Mouse (Mus musculus) urinary bladder, postnatal 4 days (tissue): ENCODE data around the gene Kncn.

Source experiments
- DNase-seq, 2 experiments: peaks; one replicate each; pipeline ENCODE4 v3.0.0; 2021 to 2022; ENCODE audit warnings: low spot score in 2 of 2

Kncn gene

DNA sequence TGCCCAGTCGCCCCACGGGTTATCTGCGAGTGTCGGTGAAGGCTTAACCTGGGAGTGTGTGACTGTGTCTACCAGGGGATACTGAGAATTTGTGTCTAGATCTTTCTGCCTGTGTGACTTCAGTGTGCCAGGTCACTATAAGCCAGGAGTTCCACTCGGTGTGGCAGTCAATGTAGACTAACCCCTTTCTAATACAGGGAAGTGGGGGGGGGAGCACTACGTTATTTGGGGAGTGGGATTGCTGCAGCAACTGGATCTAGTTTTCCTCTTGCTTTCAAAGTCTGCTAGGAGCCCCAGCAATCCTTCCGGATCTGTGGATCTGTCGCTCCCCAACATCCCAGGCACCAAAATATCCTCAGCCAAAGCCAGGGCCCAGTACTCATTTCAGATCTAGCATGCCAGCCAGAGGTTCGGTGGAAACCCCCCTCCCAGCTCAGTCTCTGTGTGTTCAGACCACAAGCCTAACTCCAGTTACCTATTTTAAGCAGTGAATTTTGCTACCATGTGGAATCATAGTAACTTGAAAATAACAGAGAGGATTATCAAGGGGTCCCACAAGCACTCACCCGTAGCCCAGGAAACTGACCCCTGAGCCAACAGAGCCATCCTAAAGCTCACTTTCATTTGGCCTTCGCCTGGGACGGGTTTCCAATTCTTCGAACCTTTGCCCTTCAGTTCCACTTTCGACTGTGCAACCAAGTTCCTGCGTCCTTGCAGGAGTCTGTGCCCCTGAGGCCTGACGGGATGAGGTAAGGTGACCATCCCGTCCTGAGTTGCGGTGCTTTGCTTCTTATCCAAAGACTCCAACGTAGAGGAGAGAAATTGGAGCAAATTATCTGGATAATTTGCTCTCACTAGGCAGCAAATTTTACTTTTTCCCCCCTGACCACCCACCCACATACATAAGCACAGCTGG, 53.1 kb downstream of the Kncn start:
- DNase-seq, result no peak

DNA sequence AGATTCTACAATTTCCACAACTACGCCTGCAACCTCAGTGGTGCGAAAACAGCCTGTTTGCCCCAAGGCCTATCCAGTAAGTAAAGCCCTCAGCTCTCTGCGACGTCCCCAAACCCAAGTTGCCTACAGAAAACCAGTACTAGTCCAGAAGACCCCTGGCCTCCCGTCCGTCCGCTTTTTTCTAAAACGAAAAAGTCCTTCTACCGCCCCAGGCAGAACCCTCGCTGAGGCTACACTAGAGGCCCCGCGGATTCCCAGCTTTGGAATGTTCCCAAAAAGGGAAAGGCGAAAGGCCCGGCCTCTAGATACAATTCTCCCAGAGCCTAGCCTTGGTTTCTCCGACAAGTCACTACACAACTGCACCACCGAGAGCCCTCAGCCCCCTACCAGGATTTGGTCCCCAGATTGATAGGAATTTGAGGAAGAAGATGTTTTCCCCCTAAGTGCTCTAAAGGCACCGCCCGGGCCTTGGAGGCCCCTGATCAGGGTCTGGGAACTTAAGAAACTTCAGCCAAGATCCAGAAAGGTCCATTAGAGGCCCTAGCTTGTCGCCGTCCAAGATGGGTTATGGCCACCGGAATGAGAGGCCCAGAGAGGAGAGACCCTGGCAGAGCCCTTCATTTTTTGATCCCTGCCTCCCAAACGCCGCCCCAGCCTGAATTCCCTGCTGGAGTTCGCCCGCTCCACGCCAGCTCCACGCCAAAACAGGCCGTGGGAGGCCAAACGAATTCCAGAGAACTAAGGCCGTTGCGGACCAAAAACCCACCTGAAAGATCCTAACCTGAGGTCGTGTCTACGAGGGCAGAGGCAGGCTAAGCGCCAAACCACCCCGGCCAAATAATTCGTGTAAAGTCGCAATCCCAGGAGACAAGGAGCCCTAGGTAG, 54.3 kb downstream of the Kncn start:
- peak in 1 of 2 experiments; percentile 30 for DNase-seq
